Mouse (Mus musculus) olfactory bulb, adult 2 months (tissue): ENCODE data around the gene Tmem91. TPM values are rescaled to one million over a fixed set of nuclear protein-coding genes. Genes with fewer than 3 reads are reported as not detected.

Source experiments
- H3K27ac ChIP-seq: fragments of 200-500 bp; 2 replicates; pipeline ENCODE4 v1.5.1; 2012; ENCODE audit warnings: low read depth, low read length; ENCODE audit not compliant: insufficient read depth
- H3K4me1 ChIP-seq: fragments of 200-500 bp; 2 replicates; pipeline ENCODE4 v1.6.1; 2012; ENCODE audit warnings: low read length; ENCODE audit not compliant: control insufficient read depth, insufficient read depth
- H3K4me3 ChIP-seq: fragments of 200-500 bp; 2 replicates; pipeline ENCODE4 v1.5.1; 2012; ENCODE audit warnings: mild to moderate bottlenecking, low read depth, low read length, moderate library complexity; ENCODE audit not compliant: insufficient read depth
- CTCF ChIP-seq: fragments of 200-500 bp; IDR thresholded peaks from 2 replicates; pipeline ENCODE4 v1.5.1; 2012; ENCODE audit warnings: low read depth, mild to moderate bottlenecking, low read length, moderate library complexity; ENCODE audit not compliant: insufficient read depth
- POLR2A ChIP-seq: fragments of 200-500 bp; IDR thresholded peaks from 2 replicates; pipeline ENCODE4 v1.6.1; 2012; ENCODE audit warnings: mild to moderate bottlenecking, low read depth, low read length, moderate library complexity; ENCODE audit not compliant: insufficient read depth
- WGBS: fragments of 180-500 bp; shearing (Covaris S2); methylation state at CpG from one replicate; pipeline ENCODE4 v1.1.7; 2018; 5-methylcytosine and 5-hydroxymethylcytosine counted together
- polyA plus RNA-seq: library from polyadenylated mRNA; stranded (reverse); fragments of >200 nt; gene quantifications from 2 replicates; pipeline ENCODE4 v1.2.4, GENCODE M21; 2012; ENCODE audit warnings: low replicate concordance; ENCODE audit not compliant: missing spikeins, insufficient read depth, insufficient read length

Tmem91 gene
- polyA plus RNA-seq, 1 experiment = not detected

DNA sequence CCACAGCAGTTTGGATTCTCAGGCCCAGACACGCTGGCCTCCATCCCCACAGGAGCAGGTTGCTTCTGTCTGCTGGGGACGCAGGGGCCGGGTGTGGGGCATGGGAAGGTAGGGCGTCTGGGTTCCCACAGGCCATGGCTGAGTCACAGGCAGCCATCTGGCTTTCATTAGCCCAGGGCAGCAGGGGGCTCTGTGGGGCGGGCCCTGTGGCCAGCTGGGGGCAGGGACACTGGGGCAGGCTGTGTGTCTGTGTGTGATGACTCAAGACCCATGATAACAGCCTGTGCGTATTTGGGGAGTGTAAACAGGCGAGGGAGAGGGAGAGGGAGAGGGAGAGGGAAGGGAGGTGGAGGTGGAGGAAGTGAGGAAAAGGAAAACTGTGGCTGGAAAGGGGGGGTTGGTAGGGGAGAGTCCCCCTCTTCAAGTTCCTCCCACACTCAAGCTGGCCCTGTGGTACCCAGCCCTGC lies 36.8 kb upstream of the Tmem91 start:
- H3K4me1 ChIP-seq = peaks cover 45% of the 10 kb centered on the region
- H3K27ac ChIP-seq = peak overlapping the region; percentile 71
- no peak for TF ChIP-seq POLR2A
- no peak for TF ChIP-seq CTCF
- 20% methylated on average over 7 of the region's 7 CpGs for WGBS
- no peak overlapping the region for H3K4me3 ChIP-seq

DNA sequence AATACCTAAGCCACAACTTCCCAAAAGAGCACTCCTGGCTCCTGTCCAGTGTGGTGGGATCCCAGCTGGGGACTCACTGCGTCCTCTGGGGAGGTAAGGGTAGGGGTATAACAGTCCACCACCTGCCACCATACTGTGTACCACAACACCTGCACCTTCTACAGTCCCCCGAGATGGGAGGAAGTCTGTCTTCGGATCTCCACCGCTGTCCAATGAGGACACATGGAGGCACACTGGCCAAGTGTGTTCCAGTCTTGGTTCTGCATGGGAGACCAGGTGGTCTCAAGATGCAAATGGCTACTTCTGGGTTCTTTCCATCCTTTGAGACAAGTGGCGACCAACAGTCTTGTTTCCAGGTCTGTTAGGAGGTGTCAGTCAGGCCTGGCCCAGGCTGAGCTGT lies 36.2 kb upstream of the Tmem91 start:
- Histone ChIP-seq H3K4me1 (peaks cover 45% of the 10 kb centered on the region), H3K27ac (no peak overlapping the region), H3K4me3 (no peak overlapping the region)
- no peak for TF ChIP-seq CTCF
- TF ChIP-seq POLR2A = no peak
- WGBS = 64% methylated on average over 5 of the region's 5 CpGs

DNA sequence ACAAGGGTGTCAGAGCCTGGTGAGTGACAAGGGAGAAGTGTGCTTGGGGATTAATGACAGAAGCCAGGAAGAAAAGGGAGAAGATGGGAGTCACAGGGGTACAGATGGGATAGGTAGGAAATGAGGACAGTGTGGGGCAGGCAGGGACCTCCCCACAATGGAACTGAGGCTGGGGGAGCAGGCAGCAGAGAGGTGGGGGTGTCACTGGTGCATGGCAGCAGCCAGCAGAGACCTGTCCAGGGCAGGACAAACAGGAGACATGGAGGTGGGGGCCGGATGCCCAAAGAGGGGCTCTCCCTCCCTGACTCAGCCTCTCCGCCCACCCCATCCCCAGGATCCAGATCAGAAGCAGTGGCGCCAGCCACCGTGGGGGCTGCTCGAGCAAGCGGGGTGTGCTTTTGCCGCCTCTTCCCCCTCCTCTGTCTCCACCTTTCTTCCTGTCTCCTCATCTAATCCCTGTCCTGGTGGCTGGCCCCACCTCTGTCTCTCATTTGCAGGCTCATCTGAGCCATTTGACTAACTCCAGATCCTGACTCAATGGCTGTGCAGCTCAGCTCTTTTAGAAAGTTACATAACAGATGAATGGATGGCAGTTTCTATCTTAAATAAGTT lies 35.7 kb upstream of the Tmem91 start:
- no peak overlapping the region for H3K27ac ChIP-seq

DNA sequence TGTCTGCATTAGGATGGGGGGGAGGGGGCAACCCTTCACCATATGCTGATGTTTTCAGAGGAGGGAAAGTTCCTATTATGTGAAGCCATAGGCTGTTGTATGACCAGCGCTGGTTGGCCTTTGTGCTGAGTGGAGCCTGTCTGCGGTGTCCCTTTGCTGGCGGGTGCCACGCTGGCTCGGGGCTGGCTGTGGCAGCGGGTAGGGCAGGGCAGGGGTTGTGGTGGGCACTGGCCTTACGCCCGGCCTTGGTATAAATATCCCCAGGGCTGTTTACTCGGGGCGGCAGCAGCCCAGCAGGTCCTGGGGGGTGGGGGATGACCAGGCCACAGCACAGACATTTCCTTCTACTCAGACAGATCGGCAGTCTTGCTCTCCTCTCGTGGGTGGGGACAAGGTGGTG lies 35.0 kb upstream of the Tmem91 start:
- Histone ChIP-seq H3K27ac (no peak overlapping the region), H3K4me3 (no peak overlapping the region), H3K4me1 (peaks cover 49% of the 10 kb centered on the region)
- WGBS = 11% methylated on average over 12 of the region's 12 CpGs
- no peak for TF ChIP-seq CTCF
- TF ChIP-seq POLR2A = no peak

More for the DNA sequence above, 35.7 kb upstream of the Tmem91 start:
- H3K4me3 ChIP-seq = no peak overlapping the region
- peaks cover 47% of the 10 kb centered on the region for H3K4me1 ChIP-seq
- WGBS = 11% methylated on average over 6 of the region's 7 CpGs
- no peak for TF ChIP-seq POLR2A
- no peak for TF ChIP-seq CTCF

DNA sequence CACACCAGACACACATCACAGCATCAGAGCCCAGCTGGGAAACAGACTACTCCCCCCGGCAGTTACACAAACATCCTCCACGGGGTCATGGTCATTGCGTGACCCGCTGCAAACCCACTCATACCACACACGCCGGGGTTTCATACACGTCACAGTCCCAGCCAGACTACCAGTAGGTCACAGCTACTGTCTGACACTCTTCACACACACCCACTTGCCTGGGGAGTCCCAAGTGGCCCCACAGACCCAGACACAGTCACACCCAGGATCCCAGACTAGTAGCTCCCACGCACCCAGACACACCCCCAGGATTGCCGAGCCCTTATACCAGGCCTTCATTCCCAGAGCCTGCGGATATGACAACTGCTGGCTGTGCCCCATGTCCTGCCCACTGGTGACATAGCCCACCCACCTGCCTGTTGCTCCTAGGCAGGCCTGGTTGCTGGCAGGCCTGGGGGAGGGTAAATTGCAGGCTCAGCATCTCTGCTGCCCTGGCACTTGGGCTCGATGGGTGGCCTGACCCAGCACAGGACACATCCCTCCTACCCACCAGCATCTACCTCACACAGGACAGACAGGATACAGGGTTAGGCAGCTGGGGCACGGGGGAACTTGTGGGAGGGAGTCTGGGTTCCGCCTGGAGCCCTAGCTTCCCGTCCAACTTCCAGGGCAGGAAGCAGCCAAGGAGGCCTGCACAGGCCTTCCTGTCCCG lies 32.8 kb upstream of the Tmem91 start:
- peaks cover 45% of the 10 kb centered on the region for H3K4me1 ChIP-seq
- no peak overlapping the region for H3K27ac ChIP-seq
- TF ChIP-seq CTCF (no peak), POLR2A (no peak)

DNA sequence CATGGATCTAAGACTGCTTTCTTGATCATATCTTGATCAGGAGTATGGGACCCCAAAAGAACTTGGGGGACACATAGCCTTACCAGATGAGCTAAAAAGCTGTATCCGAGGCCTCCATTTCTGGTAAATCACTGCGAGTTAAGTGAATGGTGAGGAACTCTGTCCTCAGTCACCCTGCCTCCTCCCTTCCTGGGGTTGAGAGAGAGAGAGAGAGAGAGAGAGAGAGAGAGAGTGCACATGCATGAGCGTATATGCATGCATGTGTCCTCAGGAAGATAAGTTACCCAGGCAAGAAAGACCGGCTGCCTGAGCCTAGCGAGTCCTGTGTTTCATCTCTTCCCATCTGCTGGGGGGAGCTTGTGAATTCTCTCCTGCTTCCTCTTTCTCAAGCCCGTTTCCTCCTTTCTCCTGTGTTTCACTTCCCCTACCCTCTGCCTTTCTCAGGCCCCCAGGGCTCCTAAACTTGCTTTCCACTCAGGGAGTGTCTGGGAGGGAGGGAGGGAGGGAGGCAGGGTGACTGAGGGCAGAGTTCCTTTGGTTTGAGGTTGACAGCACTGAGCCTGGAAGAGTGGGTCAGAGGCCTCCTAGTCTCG lies 31.7 kb upstream of the Tmem91 start:
- H3K4me3 ChIP-seq = no peak overlapping the region
- H3K4me1 ChIP-seq = peaks cover 34% of the 10 kb centered on the region
- no peak overlapping the region for H3K27ac ChIP-seq
- TF ChIP-seq POLR2A (no peak), CTCF (no peak)
- 79% methylated on average over 7 of the region's 7 CpGs for WGBS

More for the DNA sequence above, 32.8 kb upstream of the Tmem91 start:
- 65% methylated on average over 15 of the region's 15 CpGs for WGBS
- H3K4me3 ChIP-seq = no peak overlapping the region

DNA sequence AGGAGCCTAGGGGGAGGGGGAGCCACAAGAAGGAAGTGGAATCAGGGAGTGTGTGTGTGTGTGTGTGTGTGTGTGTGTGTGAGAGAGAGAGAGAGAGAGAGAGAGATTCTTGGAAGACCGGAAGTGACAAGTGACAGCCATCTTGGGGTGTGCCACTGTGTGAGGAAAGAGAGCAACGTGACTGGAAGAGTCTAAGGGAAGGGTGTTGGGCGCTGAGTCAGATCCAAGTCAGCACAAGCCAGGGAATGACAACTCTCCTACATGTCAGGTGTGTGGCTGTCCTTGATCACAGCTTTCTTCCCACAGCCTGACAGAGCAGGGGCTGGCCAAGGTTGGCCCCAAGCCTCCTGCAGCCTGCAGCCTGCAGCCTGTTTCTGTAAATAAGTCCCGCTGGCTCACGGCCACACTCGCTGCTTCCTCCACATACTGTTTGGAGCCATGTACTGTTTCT lies 30.9 kb upstream of the Tmem91 start:
- H3K27ac ChIP-seq = no peak overlapping the region
- H3K4me3 ChIP-seq = no peak overlapping the region
- H3K4me1 ChIP-seq = peaks cover 26% of the 10 kb centered on the region
- TF ChIP-seq CTCF (no peak), POLR2A (no peak)
- 64% methylated on average over 6 of the region's 6 CpGs for WGBS

DNA sequence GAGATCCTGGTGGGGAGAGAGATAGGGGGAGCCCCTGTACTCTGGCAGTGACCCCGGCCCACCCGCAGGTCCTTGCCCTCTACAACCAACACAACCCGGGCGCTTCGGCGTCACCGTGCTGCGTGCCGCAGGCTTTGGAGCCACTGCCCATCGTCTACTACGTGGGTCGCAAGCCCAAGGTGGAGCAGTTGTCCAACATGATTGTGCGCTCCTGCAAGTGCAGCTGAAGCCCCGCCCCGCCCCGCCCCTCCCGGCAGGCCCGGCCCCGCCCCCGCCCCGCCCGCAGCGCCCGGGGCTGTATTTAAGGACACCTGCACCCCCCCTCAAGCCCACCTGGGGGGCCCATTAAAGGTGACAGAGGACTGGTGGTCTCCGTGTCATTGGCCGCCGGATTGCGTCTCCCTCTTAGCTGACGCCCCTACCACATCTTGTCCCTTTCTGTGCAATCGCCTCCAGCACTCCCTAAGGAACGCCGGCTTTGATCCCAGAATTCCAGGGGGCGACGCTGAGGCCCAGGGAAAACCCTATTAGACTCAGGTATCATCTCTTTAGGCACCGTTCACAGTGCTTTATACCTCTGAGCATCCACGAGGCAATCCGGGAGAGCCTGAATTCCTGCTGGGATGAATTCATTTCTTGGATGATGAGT lies 29.9 kb upstream of the Tmem91 start:
- H3K4me3 ChIP-seq = no peak overlapping the region; the same call in 1 of the 2 replicates
- H3K4me1 ChIP-seq = peaks cover 16% of the 10 kb centered on the region
- no peak overlapping the region for H3K27ac ChIP-seq
- 15% methylated on average over 35 of the region's 37 CpGs for WGBS
- TF ChIP-seq POLR2A (no peak), CTCF (no peak)

DNA sequence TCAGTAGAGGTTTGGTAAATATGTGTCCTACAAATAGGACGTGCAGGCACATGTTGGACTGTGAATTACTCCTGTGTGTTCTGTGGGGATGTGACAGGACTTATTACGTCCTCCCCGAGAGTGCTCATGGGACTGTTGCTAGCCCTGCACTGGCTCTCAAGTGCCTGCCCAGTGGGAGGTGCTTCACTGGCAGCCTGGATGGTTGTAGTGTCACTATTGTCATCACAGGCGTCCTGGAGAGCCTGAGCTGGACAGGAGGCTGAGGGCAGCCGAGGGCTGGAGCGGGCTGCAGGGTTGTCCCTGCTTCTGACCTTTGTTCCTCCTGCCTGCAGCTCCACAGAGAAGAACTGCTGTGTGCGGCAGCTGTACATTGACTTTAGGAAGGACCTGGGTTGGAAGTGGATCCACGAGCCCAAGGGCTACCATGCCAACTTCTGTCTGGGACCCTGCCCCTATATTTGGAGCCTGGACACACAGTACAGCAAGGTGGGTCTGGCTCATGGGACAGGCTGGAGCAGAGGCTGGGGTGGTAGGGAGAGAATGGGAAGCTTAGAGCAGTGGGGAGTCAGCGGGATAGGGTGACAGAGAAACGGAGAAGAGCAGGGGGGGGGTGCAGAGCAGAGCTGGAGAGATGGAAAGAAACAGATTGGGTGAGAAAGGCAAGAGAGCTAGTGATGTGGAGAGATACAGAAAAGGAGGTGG lies 29.0 kb upstream of the Tmem91 start:
- no peak overlapping the region for H3K27ac ChIP-seq
- WGBS = 45% methylated on average over 10 of the region's 10 CpGs
- TF ChIP-seq POLR2A = no peak
- no peak for TF ChIP-seq CTCF
- peaks cover 14% of the 10 kb centered on the region for H3K4me1 ChIP-seq
- no peak overlapping the region for H3K4me3 ChIP-seq
